Mouse (Mus musculus): ENCODE measurements around the gene Mmp15.

DNA sequence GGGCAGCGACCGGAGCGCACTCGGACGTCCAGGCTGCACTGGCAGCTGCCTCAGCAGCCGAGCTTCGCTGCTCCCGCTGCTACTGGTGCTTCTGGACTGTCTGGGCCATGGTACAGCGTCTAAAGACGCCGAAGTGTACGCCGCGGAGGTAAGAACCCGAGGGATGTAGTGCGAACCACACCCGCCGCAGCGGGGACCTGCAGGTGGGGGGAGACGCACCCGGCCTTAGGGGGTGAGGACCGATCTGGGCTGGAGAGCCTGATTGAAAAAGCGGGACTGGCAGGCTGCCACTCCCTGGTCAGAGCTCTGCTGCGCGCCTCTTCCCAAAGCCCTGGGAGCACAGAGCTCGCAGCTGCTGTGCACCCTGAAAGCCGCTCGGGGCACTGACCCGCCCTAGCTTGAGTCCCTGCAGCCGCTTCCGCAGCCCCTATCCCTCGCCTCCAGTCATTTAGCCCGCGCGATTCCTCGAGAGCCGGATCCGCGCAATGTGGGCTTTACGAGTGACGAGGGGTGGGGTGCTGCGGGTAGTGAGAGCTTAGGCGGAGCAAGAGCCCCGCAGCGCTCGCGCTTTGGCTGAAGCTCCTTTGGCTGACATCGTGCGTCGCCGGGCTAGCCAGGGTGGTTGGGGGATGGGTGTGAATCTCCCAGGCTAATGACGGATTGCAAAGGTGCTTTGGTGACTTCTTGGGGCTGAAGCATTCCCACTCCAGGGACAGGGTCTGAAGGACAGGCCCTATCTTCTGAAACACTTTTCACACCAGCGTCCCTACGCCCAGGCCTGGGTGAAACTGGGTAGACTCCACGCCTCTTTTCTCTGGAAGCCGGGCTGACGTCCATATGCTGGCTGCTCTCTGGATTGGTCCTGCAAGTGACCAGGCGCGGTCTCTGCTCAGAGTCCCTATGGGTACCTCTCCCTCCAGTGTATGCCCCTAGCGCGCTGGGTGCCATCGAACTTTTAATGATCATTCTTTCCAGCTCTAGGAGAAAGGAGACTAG, 1.1 kb downstream of the Mmp15 start:
- no peak for TF ChIP-seq CTCF (IDR thresholded peaks at IDR 0.05)
- no peak for TF ChIP-seq EP300 (IDR thresholded peaks at IDR 0.05)

All from lung, postnatal 0 days (tissue).